Mouse (Mus musculus): ENCODE results near the gene Tnp2. TPM values are rescaled to one million over a fixed set of nuclear protein-coding genes. Genes with fewer than 3 reads are reported as not detected.

The Tnp2 gene
- polyA plus RNA-seq, 1 experiment from 2014 or later = not detected

DNA sequence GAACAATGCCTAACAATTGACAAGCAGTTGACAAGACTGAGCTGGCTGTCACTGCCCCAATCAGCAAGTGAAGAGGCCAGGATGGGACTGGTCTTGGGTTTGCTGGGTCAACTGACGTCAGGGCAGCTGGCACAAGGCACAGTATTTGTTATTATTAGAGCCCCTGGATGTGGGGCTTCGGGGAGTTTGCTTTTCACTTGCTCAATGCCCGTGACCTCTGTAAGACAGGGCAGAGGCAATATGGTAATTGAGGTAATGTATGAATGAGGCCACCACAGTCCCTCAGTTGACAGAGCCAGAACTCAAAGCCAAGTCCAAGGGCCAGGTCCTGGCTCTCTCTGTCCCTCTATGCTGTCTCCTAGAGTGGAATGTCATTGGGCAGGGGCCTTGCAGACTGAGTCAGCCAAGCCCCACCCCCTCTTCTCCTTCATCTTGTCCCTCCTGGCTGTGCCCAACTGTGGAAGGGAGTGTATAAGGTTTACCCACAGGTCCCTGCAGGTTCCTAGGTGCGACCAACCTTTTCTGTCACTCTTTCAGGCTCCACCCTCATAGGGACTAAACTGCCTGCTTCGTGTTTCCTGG is 10.8 kb downstream of the Tnp2 start:
- WGBS = 59% methylated on average over 5 of the region's 5 CpGs

DNA sequence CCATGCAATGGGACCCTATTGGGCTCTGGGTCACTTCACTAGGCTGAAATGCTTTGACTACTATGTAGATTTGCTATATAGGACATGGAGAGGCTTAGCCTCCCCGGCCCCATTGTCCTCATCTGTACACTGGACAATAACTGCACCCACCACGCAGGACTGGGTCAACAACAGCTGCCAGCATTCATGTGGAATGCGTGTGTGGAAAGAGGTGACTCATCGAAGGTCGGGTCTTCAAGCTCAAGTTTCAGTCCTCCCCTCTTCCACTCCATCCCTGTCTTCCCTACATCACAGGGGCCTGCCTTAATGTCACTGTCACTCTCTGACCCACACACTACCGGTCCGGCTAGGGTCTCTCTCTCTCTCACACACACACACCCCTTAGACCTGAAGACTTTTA is 12.1 kb downstream of the Tnp2 start:
- no peak for DNase-seq (ENCODE audit: low spot score)
- no peaks in the 10 kb centered on the region for H3K27me3 ChIP-seq (ENCODE audit: control insufficient read depth, insufficient read depth, low read length)
- no peaks in the 10 kb centered on the region; the same call in 1 of the 2 replicates for H3K4me1 ChIP-seq (replicated peaks; ENCODE audit: control insufficient read depth, insufficient read depth)
- no peak overlapping the region for H3K27ac ChIP-seq (replicated peaks)
- H3K4me3 ChIP-seq (ENCODE audit: low read depth, low read length) = no peak overlapping the region
- no peak for TF ChIP-seq CTCF (IDR thresholded peaks at IDR 0.05; ENCODE audit: low read depth)
- TF ChIP-seq EP300 (optimal IDR thresholded peaks at IDR 0.05) = no peak
- H3K9me3 ChIP-seq (ENCODE audit: control insufficient read depth, low read length) = no peaks in the 10 kb centered on the region
- H3K9ac ChIP-seq (ENCODE audit: low read length) = no peak overlapping the region
- ATAC-seq (ENCODE audit: low FRiP score, low TSS enrichment) = no peak
- WGBS = 35% methylated on average over 7 of the region's 7 CpGs
- H3K4me2 ChIP-seq (replicated peaks; ENCODE audit: low read depth) = no peak overlapping the region
- H3K36me3 ChIP-seq (ENCODE audit: control insufficient read depth, insufficient read depth, low read length) = no peaks in the 10 kb centered on the region

More for the DNA sequence above, 10.8 kb downstream of the Tnp2 start:
- no peak for ATAC-seq (ENCODE audit: low FRiP score, low TSS enrichment)
- no peak overlapping the region for H3K4me2 ChIP-seq (replicated peaks; ENCODE audit: low read depth)
- H3K27me3 ChIP-seq (ENCODE audit: control insufficient read depth, insufficient read depth, low read length) = no peaks in the 10 kb centered on the region
- no peak overlapping the region for H3K4me3 ChIP-seq (ENCODE audit: low read depth, low read length)
- no peak for DNase-seq (ENCODE audit: low spot score)
- no peak overlapping the region for H3K9ac ChIP-seq (ENCODE audit: low read length)
- peaks cover 8% of the 10 kb centered on the region; the same call in 1 of the 2 replicates for H3K4me1 ChIP-seq (replicated peaks; ENCODE audit: control insufficient read depth, insufficient read depth)
- TF ChIP-seq EP300 (optimal IDR thresholded peaks at IDR 0.05) = no peak
- TF ChIP-seq CTCF (IDR thresholded peaks at IDR 0.05; ENCODE audit: low read depth) = no peak
- H3K36me3 ChIP-seq (ENCODE audit: control insufficient read depth, insufficient read depth, low read length) = no peaks in the 10 kb centered on the region
- H3K27ac ChIP-seq (replicated peaks) = no peak overlapping the region
- H3K9me3 ChIP-seq (ENCODE audit: control insufficient read depth, low read length) = no peaks in the 10 kb centered on the region

DNA sequence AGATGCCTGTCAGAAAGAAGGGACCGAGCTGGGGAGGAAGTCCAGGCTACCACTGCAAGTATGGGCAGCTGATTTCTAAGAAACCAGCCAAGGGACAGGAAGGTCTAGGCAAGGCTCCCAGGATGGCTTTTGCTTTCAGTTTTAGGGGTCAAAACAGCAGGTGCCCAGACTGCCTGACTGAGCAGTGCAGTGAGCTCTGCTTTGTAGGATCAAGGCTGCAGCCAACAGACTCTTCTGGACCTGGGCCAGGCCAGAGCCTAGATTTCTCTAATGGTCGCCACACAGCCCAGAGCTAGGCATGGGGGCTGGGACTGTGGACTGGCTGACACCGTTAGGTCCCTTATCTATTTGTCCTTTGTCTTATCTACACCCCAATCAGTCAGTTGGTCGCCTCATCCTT is 13.7 kb downstream of the Tnp2 start:
- Histone ChIP-seq H3K9ac (ENCODE audit: low read length) (no peak overlapping the region), H3K27me3 (ENCODE audit: control insufficient read depth, insufficient read depth, low read length) (no peaks in the 10 kb centered on the region), H3K27ac (replicated peaks) (no peak overlapping the region), H3K36me3 (ENCODE audit: control insufficient read depth, insufficient read depth, low read length) (no peaks in the 10 kb centered on the region), H3K9me3 (ENCODE audit: control insufficient read depth, low read length) (no peaks in the 10 kb centered on the region), H3K4me2 (replicated peaks; ENCODE audit: low read depth) (no peak overlapping the region), H3K4me1 (replicated peaks; ENCODE audit: control insufficient read depth, insufficient read depth) (no peaks in the 10 kb centered on the region), H3K4me3 (ENCODE audit: low read depth, low read length) (no peak overlapping the region)
- 69% methylated on average over 4 of the region's 4 CpGs for WGBS
- DNase-seq (ENCODE audit: low spot score) (no peak), ATAC-seq (ENCODE audit: low FRiP score, low TSS enrichment) (no peak)
- no peak for TF ChIP-seq CTCF (IDR thresholded peaks at IDR 0.05; ENCODE audit: low read depth)
- no peak for TF ChIP-seq EP300 (optimal IDR thresholded peaks at IDR 0.05)

DNA sequence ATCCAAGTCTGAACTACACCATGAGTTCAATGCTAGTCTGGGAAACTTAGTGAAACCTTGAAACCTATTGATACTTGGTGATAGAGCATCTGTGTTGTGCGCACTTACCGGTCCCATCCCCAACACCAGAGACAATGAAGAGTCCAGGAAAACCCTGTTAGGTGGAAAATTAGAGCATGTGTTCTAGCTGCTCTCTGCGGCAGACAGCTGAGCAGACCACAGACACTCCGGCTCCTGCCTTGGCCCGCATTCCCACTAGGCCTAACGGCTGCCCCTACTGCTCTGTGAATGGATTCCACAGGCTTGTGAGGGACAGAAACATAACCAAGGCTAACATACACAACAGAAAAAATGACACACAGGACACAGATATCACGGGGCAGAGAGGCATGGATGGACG is 14.9 kb downstream of the Tnp2 start:
- H3K27me3 ChIP-seq (ENCODE audit: control insufficient read depth, insufficient read depth, low read length) = no peaks in the 10 kb centered on the region
- no peak overlapping the region for H3K9ac ChIP-seq (ENCODE audit: low read length)
- H3K9me3 ChIP-seq (ENCODE audit: control insufficient read depth, low read length) = no peaks in the 10 kb centered on the region
- H3K4me3 ChIP-seq (ENCODE audit: low read depth, low read length) = no peak overlapping the region
- ATAC-seq (ENCODE audit: low FRiP score, low TSS enrichment) (no peak), DNase-seq (ENCODE audit: low spot score) (no peak)
- H3K27ac ChIP-seq (replicated peaks) = no peak overlapping the region
- H3K4me1 ChIP-seq (replicated peaks; ENCODE audit: control insufficient read depth, insufficient read depth) = no peaks in the 10 kb centered on the region
- no peaks in the 10 kb centered on the region for H3K36me3 ChIP-seq (ENCODE audit: control insufficient read depth, insufficient read depth, low read length)
- TF ChIP-seq EP300 (optimal IDR thresholded peaks at IDR 0.05) (no peak), CTCF (IDR thresholded peaks at IDR 0.05; ENCODE audit: low read depth) (no peak)
- no peak overlapping the region for H3K4me2 ChIP-seq (replicated peaks; ENCODE audit: low read depth)
- WGBS = 80% methylated on average over 8 of the region's 8 CpGs

DNA sequence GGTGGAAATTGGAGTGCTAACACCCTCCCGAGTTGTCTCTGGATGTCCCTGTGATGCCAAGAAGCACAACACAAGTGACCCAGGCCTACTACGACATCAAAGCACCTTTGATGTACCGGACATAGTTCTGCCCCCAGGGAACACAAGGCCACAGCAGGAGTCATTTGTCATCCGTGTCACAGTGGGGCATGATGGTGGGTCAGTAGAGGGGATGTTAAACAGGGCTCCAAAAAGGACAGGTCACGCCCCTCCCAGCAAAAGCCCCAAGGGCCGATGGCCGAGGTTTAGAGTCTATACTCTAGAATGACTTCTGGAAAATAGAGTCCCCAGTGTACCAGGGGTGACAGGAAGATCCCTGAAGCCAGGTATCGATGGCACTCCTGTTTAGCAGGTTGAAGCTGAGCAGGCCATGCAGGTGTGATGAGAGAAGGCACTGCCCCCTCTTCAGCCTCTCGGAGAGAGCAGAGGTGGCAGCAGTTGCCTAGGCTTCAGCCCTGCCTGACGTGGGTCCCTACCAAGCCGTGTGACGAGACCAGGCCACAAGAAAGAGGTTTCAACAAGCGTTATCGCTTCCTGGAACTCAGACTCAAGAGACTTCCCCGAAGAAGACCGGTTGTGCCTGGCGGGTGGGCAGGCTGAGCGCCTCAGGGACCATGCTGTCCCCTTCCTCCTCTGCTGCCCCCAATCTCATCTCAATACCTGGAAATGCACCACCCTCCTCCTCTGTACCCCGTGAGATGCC is 16.5 kb downstream of the Tnp2 start:
- Histone ChIP-seq H3K9me3 (ENCODE audit: control insufficient read depth, low read length) (no peaks in the 10 kb centered on the region), H3K4me1 (replicated peaks; ENCODE audit: control insufficient read depth, insufficient read depth) (no peaks in the 10 kb centered on the region), H3K27me3 (ENCODE audit: control insufficient read depth, insufficient read depth, low read length) (no peaks in the 10 kb centered on the region), H3K36me3 (ENCODE audit: control insufficient read depth, insufficient read depth, low read length) (no peaks in the 10 kb centered on the region), H3K9ac (ENCODE audit: low read length) (no peak overlapping the region), H3K4me2 (replicated peaks; ENCODE audit: low read depth) (no peak overlapping the region), H3K27ac (replicated peaks) (no peak overlapping the region), H3K4me3 (ENCODE audit: low read depth, low read length) (no peak overlapping the region)
- WGBS = 76% methylated on average over 19 of the region's 19 CpGs
- ATAC-seq (ENCODE audit: low FRiP score, low TSS enrichment) (no peak), DNase-seq (ENCODE audit: low spot score) (no peak)
- TF ChIP-seq EP300 (optimal IDR thresholded peaks at IDR 0.05) (no peak), CTCF (IDR thresholded peaks at IDR 0.05; ENCODE audit: low read depth) (no peak)
